Mouse (Mus musculus) ovary, postnatal 10 days (tissue): Measurements from ENCODE around the gene Dmac2.

ENCODE experiments used
- DNase-seq: peaks from one replicate; pipeline ENCODE4 v3.0.0; 2022; ENCODE audit warnings: low spot score

Dmac2 gene

GRCm38 (mm10) chr7:25655601-25656428 lies 36.6 kb downstream of the Dmac2 start:
- no peak for DNase-seq

GRCm38 (mm10) chr7:25657785-25658184 lies 38.6 kb downstream of the Dmac2 start:
- no peak for DNase-seq

- peak; percentile 96 for DNase-seq
Measured at GRCm38 (mm10) chr7:25658657-25659472, 39.7 kb downstream of the Dmac2 start, which contains the start of the genes Bckdha and Exosc5. Gene Bckdha, minus strand, starts transcription at chr7:25658981. Gene Exosc5, plus strand, starts transcription at chr7:25659164.

GRCm38 (mm10) chr7:25666381-25666780 lies 47.2 kb downstream of the Dmac2 start:
- no peak for DNase-seq

GRCm38 (mm10) chr7:25669158-25669557 lies 49.9 kb downstream of the Dmac2 start:
- no peak for DNase-seq

- no peak for DNase-seq
Measured at GRCm38 (mm10) chr7:25669631-25670030, 50.4 kb downstream of the Dmac2 start.

- no peak for DNase-seq
Measured at GRCm38 (mm10) chr7:25670096-25670495, 50.9 kb downstream of the Dmac2 start.

- DNase-seq = no peak
Measured at GRCm38 (mm10) chr7:25671686-25672085, 52.5 kb downstream of the Dmac2 start.

GRCm38 (mm10) chr7:25672442-25672841 lies 53.2 kb downstream of the Dmac2 start:
- no peak for DNase-seq

- DNase-seq = no peak
Measured at GRCm38 (mm10) chr7:25674297-25674696, 55.1 kb downstream of the Dmac2 start.

- no peak for DNase-seq
Measured at GRCm38 (mm10) chr7:25674719-25675300, 55.6 kb downstream of the Dmac2 start, which contains the start of gene Tmem91. Gene Tmem91, minus strand, starts transcription at chr7:25675166.
